Mouse (Mus musculus) cerebellum, adult 9-11 months (tissue): ENCODE results near the gene Hsd17b11.
"Not testable (repeated sequence)": the region's sequence is repeated elsewhere in the genome, so short reads cannot be mapped to it uniquely, and the experiment has no call there.

Experiments used
- DNase-seq: peaks from one replicate; pipeline ENCODE4 v3.0.0; 2022

Gene Hsd17b11

DNA sequence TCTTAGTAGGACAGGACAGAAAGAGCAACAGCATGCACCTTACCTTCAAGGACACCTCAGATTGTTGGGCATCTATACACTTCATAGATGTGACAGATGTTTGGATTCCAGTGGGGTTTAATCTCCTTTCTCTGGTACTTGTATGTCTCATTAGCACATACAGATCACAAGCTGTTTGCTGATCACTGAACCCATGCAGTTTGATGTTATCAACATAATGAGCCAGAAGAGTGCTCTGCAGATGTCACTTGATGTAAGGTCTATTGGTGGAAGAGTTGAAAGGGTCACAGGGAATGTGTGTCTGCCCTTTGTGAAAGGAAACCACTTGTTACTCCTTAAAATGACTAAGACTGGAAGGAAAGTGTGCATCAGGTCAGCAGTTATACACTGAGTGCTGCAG, 13.3 kb upstream of the Hsd17b11 start:
- no peak for DNase-seq

DNA sequence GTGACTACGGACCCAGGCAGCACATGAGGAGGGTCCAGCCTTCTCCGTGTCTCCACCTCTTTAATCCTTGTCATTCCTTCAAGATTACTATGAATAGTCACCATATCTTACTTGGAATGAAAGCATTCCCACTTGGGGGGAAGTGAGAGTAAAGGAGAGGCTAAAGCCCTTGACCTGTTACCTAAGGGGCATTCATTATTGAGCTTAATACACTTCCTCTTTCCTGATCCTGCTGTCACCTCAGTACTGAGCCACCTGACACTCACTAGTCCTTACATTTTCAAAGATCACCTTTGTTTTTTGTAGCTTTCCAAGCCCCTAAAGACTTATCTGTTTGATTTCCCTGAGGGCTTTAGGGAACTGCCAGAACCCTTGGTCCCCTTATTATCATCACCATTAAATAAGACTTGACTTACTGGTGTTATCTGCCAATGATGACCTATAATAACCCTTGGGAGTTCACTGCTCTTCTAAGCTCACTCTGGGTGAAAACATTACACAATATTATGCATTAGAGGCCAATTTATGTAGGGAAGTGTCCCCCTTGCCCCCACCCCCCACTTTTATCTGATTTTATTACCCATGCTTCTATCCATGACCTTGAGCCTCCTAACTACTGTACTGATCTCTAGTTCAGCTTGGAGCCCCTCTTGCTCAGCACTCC, 10.8 kb upstream of the Hsd17b11 start:
- no peak for DNase-seq

DNA sequence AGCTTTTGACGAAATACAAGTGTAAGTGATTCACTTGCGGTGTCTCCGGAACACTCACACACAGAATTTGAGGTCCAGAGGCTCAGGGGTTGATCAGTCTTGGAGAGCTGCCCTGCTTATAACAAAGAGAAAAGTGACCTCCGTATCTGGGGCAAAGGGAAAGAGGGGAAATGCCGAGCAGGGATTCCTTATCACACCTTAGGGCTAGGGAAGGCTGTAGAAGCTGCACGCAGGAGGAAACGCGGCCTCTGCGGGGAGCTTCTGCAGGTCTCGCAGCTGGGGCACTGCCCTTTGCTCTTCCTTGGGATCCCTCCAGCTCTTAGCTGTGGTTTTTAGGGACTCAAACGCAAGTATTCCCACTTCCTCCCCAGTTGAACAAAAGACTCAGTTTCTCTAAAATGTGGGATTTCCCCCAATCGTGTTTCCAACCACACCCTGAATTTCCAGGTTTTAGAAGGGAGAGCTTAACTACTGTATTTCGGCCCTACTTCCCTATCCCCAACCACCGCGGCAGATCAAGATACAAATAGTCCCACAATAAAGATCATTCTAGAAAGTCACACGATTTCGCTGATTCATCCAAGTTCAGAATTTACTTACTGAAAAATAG, 3.6 kb upstream of the Hsd17b11 start:
- no peak for DNase-seq

DNA sequence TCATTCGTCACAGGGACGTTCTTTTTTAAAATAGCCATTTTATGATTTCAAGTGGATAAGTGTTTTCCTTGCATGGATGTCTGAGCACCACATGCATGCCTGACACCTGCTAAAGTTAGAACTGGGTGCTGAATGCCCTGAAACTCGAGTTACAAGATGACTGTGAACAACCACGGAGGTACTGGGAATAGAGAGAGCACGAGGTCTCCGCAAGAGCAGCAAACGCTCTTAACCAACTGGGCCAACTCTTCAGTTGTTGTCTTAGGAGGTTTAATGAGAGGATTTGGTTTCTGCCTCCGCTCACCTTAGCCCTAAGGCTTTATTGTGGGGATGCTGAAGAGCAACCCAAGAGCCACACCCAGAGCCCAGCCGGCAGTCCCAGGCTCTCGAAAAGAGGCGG, 3.0 kb upstream of the Hsd17b11 start:
- DNase-seq, result no peak

DNA sequence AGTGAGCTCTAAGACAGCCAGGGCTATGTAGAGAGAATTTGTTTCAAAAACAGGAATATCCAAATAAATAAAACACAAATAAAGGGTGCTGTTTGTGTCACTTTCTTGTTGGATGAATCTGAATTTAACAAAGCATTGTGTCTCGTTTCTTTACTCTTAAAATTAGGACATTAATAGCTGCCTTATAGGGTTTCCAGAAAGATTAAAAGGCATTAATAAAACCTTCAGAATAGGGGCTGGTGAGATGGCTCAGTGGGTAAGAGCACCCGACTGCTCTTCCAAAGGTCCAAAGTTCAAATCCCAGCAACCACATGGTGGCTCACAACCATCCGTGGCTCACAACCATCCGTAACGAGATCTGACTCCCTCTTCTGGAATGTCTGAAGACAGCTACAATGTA, 2.5 kb upstream of the Hsd17b11 start:
- DNase-seq, result not testable (repeated sequence)

DNA sequence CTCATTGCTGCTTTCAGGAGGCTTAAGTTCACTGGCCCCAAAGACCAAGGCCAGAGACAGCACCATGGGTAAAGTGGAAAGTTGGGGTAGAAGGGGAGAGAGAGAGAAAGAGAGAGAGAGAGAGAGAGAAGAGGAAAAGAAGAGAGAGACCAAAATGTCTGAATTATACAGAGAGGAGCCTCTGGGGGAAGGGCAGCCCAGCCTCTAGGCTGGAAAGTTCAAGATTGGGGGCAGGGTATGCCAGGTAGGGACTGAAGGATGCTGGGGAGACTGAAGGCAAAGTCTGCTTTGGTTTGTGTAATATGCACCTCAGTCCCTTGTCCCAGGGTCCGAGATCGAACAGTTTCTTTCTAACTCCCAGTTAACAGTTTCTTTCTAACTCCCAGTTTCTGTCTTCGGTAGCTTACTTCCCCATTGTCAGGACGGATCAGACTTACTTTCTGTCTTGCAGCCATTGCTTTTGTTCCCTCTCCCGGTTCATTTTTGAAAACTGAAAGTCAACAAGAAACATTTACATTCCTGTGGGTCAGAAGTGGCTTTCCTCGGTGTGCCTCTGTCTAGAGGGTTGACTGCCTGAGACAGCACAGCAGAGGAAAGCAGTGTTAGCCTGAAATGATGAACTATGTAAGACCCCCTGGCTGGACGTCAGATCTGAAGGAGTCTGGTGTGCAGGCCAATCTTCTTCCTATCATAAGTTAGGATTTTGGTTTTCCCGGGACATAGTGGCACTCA, 1.7 kb upstream of the Hsd17b11 start:
- DNase-seq, result no peak

DNA sequence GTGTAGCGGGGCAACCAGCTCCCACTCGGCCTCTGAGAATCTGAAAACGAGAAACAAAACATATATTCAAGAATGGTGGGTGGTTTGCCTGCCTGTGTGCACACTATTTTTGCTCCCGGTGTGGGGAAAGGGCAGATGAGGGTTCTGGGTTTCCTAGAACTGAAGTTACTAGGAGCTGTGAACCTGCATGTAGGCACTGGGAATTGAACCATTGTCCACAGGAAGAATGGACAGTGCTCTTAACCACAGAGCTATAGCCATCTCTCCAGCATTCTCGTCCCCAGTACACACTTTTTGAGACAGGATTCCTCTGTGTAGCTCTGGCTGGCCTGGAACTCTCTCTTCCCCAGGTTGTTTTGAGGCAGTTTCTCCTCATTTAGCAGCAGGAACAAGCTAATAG, 839 bp upstream of the Hsd17b11 start:
- DNase-seq, result no peak

DNA sequence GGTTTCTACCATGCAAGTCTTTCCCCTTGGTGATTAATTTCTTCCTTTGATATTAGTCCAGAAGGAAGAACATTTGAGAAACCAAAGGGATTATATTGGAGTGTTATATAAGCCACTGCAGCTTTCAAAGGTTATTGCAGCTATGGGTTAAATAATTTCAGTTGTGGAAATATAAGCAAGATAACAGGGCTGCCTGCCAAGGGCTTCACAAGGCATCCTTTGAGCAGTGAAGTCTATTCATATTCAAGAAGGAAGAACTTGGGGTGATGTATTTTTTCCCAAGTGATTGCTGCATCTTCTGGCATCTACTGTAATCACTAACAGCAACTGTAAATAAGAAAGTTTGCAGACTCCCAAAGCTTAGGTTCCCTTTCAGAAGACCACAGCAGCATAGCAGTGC, 10.3 kb downstream of the Hsd17b11 start:
- no peak for DNase-seq

DNA sequence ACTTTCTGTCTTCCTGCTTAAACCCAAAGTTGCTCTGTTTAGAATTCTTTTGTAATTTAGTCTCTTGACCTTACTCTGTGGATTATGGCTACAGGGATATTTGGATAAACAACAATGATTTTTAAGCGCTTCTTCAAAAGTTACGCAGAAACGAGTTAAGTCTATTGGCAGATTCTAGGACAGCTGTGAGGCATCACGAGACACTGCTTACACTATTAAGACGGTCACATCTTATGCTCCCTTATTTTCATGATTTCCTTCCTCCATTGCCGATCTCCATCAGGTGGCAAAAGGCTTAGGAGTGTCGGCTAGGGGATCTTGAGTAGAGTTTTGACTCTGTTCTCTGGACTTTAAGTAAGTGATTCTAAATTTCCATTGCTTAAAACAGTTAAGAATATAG, 11.5 kb downstream of the Hsd17b11 start:
- no peak for DNase-seq

DNA sequence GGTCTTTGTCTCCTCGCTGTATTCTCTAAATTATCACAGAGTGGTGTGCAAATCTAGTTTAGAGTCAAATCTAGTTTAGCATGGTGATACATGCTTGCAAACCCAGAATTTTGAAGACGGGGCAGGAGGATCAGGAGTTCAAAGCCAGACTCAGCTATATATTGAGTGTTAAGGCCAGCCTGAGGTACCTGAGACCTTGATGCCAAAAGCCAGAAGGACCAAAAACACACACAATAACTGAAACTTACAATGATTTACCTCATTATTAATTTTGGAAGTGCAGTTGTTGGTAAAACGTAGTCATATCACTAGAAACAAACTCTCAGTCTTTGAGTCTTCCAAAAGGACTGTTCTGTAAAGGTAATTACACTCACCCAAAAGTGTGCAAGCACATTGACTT, 12.3 kb downstream of the Hsd17b11 start:
- DNase-seq, result no peak

DNA sequence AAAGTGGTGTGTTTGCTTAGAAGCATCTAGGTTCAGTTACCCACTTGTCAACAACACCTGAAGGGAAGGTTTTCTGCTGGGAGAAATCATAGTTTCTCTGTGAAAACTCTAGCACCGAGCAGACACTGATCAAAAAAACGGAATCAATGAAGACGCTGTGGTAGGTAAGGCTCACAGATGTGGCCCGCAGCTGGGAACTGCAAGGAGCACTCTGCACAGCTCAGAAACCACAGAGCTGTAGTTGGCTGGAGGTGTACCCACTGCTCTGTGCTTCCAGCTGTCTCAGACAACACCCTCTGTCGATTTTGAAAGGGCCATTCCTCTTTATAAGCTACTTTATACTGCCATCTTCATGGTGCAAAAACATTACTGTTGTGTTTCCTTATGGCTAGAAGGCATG, 13.9 kb downstream of the Hsd17b11 start:
- no peak for DNase-seq

DNA sequence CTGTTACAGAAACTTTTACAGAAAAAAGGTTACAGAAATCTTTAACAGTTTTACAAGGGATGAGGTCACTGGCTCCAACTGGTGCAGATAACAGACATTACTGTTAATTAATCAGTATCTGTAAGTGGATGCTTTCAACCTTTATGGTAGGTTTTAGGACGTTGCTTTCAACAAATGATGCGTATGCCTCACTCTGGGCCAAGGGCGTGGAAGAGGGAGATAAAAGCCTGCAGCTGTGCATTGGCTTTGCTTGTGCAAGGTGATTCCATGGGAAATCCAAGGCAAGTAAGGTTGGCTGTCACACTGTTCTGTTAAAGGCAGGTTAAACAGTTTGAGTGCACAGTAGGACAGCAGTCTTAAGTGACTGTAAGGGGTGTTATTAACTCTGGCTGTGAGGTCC, 14.9 kb downstream of the Hsd17b11 start:
- DNase-seq, result no peak

DNA sequence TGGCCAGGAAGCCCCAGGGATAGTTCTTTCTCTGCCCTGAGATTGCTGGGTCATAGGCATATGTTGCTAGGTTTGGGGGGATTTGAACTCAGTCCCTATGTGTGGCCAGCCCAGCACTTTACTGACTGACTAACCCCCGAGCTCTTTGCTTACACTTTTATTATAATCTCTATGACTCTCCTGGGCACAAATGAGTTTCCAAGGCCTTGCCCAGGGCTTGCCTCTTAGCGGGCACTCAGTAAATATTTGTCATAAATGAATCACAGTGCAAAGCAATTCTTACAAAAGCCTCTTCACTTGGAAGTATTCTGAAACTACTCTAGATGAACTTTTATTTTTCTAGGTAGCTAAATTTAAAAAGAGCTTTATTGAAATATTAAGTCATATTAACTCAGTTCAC, 17.8 kb downstream of the Hsd17b11 start:
- DNase-seq, result no peak

DNA sequence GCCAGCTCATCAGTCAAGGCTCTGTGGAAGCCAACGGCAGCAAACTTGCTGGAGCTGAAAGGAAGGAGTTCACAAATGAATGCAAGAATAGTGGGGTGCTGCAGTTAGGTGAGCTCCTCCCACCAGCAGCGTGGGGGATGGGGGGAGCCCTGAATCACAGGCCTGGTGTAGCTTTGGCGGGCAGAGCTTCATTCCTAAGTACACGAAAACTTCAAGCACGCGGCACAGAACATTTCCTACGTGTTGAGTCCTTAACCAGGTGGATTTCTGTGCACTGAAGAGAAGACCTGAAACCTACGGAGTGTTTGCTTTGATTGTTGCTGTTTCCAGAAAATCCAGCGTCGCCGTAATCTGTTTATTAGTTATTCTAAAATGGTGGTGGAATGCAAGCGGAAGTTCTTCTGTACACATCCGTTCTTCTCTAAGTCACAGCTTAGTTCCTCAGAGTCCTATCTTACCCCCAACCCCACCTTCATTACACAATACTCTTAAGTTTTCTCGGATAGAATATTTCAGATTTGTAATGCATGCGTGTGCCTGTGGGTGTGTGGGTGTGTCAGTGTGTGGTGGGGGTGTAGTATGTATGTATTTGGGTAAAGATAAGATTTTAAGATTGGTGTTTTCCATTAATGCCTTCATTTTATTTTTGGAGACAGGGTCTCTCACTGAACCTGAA, 18.3 kb downstream of the Hsd17b11 start:
- DNase-seq, result no peak

DNA sequence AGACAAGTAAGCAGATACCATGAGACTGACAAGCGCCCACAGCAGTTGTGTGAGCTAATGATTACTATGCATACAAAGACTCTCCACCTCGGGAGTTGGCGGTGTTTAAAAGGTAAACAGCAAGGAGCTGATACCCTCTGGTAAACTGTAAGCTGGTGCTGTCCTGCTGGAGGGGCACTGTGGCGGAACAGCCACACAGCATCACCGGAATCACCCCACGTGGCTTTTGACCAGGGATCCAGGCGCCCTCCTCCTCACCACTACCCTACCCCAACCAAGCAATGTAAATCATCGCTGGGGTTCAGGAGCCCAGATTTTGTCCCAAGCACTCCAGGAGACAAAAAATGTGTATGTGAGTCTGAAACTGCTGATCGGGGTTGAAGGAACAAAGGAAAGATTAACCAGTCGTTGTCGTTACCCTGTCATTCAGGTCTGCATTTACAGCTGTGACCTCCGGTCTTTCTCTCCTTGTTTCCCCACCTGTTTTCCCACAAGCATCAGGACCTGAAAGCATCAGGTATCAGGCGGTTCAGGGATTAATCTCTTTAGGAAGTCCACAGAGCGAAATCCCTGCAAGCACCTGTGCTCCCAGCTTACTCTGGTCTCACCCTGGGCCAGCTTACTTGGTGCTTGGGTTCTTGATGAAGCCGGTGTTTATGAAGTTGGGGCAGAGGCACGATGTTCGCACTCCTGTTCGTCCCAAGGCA, 19.0 kb downstream of the Hsd17b11 start:
- no peak for DNase-seq

DNA sequence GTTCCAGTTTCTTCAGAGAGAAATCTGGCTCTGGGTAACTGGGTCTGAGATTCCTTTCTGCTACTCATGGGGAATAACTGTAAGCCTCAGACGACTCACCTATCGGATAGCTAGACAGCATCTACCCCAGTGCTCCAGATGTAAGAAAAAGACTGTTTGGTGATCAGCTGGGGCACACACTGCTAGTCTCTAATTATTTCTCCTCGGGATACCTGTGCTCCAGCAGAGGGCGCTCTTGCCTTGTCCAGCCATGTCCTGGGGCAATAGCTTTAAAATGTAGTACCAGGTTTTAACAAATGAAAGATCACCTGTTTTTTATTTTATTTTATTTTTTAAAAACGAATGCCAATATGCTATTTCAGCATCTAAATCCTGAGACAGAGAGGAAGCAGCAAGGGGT, 22.0 kb downstream of the Hsd17b11 start:
- DNase-seq, result peak; percentile 69

DNA sequence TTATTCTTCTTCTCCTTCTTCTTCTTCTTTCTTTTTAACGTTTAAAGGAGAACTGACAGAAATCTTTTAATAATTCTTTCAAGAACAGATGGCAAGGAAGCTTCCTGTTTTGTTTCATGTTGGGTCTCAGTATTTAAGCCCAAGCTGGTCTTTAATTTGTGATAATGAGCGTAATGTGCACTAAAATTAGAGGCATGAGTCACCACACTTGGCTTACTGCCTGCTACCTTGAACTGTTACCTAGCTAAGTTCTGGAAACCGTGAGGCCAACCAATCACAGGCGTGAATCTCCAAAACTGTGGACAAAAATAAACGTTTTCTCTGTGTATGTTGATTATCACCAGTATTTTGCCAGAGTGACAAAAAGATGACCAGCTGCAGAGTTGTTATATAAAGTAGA, 23.0 kb downstream of the Hsd17b11 start:
- peak; percentile 53 for DNase-seq

DNA sequence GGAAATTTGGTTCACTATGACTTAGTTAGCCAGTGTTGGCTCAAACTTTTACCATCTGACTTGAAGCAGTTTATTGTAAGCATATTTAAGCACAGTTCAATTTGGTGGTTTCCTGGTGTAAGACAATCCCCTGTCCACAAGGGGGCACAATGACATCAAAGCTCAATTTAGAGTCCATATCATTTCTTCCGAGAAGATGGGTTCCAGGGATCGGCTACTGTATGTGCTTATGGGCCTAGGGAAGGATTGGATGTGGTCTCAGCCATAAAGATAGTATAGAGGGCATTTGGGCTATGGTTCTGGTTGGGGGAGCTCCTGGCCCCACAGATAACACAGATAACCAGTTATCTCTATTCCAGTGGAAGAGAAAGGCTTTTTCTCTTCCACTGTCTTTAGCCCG, 26.5 kb downstream of the Hsd17b11 start:
- no peak for DNase-seq

DNA sequence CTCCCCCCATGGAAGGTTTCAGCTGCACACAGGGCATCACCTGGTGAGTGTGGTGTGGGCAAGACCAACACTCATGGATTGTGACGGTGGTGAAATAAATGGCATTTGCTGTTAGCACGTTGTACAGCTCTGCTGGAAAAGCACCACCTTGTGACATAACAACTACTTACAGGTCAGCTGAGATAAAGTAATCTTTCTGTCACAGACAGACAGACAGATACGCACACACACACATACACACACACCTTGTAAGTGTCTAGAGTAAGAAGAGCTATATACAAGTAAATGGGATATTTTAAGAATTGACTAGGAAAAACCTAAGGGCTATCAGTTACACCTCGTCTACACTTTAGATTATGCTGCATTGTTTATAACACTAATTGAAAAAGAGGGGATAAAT, 27.1 kb downstream of the Hsd17b11 start:
- no peak for DNase-seq

DNA sequence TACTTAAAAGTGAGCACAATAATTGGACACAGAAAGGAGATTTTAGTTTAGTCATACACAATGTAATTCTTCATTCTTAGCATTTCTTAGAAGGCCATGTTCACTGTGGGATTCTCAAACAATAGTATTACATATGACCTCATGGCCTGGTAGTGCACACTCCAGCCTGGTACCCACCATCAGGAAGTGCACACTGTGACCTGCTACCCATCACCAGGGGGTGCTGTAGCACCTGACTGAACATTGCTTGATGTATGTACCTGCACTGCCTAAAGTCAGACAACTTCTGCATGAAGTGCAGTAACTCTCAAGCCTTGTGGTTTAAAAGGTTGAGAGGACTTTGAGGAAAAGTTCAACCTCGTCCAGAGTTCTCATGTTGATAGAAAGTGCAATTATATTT, 28.1 kb downstream of the Hsd17b11 start:
- DNase-seq, result no peak

DNA sequence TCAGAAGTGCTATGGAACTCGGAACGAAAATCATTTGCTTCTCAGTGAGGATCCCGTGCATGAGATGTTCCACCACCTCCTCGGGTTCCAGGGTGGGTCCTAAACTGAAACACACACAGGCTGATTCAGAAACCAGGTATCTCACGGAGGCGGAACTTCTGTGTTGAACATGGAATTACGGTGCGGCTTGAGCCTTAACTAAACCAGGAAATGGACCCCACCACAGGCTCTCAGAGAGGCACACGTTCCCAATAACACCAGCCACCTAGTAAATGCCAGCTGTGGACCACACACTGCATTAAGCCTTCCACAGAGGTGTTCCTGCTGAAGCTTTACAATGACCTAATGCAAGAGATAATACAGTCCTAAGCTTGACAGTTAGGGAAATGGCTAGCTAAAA, 28.9 kb downstream of the Hsd17b11 start:
- no peak for DNase-seq

DNA sequence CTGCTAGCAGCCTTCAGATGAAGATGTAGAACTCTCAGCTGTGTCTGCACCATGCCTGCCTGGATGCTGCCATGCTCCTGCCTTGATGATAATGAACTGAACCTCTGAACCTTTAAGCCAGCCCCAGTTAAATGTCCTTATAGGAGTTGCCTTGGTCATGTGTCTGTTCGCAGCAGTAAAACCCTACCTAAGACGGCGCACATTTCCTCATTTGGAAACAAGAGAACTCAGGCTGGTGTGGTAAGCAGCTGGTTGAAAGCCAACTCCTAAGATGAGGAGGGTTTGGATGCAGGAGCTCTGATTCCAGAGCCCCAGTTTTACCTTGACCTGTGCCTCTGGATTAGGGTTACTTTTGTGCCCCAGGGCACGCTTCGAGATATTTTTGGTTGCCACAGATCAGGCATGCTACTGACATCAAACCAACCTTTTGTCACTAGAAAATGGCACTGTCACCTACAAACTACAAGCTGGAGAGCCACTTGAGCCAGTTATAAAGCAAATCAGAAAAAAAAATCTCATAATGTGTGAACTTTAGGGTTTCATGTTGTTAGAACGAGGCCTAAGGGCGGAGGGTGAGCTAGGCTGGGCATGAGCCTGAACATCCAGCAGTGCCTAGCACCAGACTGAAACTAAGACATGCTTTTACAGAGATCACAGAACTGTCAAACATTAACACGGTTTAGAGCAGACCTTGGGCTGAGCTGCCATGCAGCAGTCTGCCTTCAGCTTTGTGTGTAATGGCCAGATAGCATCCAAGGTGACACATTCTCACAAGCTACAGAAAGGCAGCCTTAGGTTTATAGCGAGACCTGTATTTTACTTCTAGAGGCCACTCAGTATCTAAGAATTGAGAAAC, 40.8 kb downstream of the Hsd17b11 start:
- DNase-seq, result no peak
